17 mouse cellular contexts compared by ENCODE assay signal in the genomic region with DNA sequence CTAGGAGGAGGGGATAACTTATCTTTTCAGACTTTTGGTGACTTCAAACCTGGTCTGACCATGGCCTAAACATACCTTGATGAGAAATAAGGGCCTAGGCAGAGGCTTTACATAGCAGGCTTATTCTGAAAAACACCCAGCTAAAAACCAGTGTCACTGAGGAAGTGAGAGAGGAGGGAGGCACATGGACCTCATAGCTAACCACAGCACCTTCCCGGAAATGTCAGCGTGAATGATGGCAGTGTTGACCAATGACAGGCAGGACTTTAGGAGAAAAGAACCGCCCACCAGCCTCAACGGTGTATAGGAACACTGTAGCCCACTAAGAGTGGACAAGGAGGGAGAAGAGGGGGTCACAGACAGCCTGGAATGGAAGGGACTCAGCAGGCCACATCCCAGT.
"Had no signal": no experiment of that assay in that cellular context is flagged by ENCODE, and none has a peak within 500 bp of the region (broad histone marks: within the 10 kb centered on the region; RNA-seq: fewer than 3 reads in every experiment).

No protein-coding gene starts in this region.

- H3K4me2 ChIP-seq: limb, embryonic 12.5 days; liver, embryonic 13.5 days; lung, embryonic 15.5 days; neural tube, embryonic 13.5 days had no signal

- H3K36me3 ChIP-seq: limb, embryonic 12.5 days; lung, embryonic 15.5 days; midbrain, embryonic 10.5 days; neural tube, embryonic 13.5 days had no signal

- H3K27ac ChIP-seq: left cerebral cortex, adult 2 months; limb, embryonic 12.5 days; liver, embryonic 13.5 days; lung, embryonic 15.5 days; midbrain, embryonic 10.5 days; neural tube, embryonic 13.5 days had no signal

- H3K4me3 ChIP-seq: left cerebral cortex, adult 2 months; limb, embryonic 12.5 days; liver, embryonic 13.5 days; lung, embryonic 15.5 days; midbrain, embryonic 10.5 days; neural tube, embryonic 13.5 days had no signal

- ATAC-seq: liver, postnatal 0 days had no signal

- DNase-seq: kidney, adult 11 months; kidney, adult 9 months; kidney, postnatal 10 days; kidney, postnatal 4 days; liver; liver, embryonic 13.5 days; liver, postnatal 0 days; lung, postnatal 14 days; midbrain, embryonic 14.5 days; right cerebral cortex, postnatal 25 days; thymus, adult 18-20 months; thymus, postnatal 14 days had no signal

- H3K9ac ChIP-seq: limb, embryonic 12.5 days; liver, embryonic 13.5 days; liver, postnatal 0 days; lung, embryonic 15.5 days; neural tube, embryonic 13.5 days had no signal

- H3K9me3 ChIP-seq: limb, embryonic 12.5 days; liver, embryonic 13.5 days; lung, embryonic 15.5 days; midbrain, embryonic 10.5 days; neural tube, embryonic 13.5 days had no signal

- H3K27me3 ChIP-seq: limb, embryonic 12.5 days; liver, embryonic 13.5 days; lung, embryonic 15.5 days had no signal
